Mouse (Mus musculus) heart, embryonic 16.5 days (tissue): Measurements from ENCODE around the gene Zkscan2. TPM values are rescaled to one million over a fixed set of nuclear protein-coding genes. Genes with fewer than 3 reads are reported as not detected.

Source experiments
- ATAC-seq: fragments of 200-750 bp; cut with Nextera tagmentation; replicated peaks from 2 replicates; pipeline ENCODE4 v1.8.0; 2017; ENCODE audit warnings: moderate number of reproducible peaks; ENCODE audit not compliant: insufficient read depth, low FRiP score; ENCODE audit errors: extremely low read depth
- H3K27ac ChIP-seq: fragments of 300-500 bp; sonication (generic); 2 replicates; pipeline ENCODE4 v1.5.1; 2014; ENCODE audit warnings: mild to moderate bottlenecking, low read length, control low read depth, moderate library complexity
- H3K27me3 ChIP-seq: fragments of 300-500 bp; sonication (generic); 2 replicates; pipeline ENCODE4 v1.6.1; 2014; ENCODE audit warnings: low read length, mixed read lengths; ENCODE audit not compliant: control insufficient read depth, insufficient read depth
- H3K36me3 ChIP-seq: fragments of 300-500 bp; sonication (generic); 2 replicates; pipeline ENCODE4 v1.6.1; 2014; ENCODE audit not compliant: control insufficient read depth, insufficient read depth
- H3K4me1 ChIP-seq: fragments of 300-500 bp; sonication (generic); 2 replicates; pipeline ENCODE4 v1.6.1; 2014; ENCODE audit warnings: low read length, mixed read lengths; ENCODE audit not compliant: control insufficient read depth, insufficient read depth
- H3K4me2 ChIP-seq: fragments of 300-500 bp; sonication (generic); 2 replicates; pipeline ENCODE4 v1.6.1; 2014; ENCODE audit warnings: low read depth, mild to moderate bottlenecking, control low read depth, low read length
- H3K4me3 ChIP-seq: fragments of 300-500 bp; sonication (generic); 2 replicates; pipeline ENCODE4 v1.5.1; 2014; ENCODE audit warnings: mild to moderate bottlenecking, control low read depth, low read length
- H3K9ac ChIP-seq: fragments of 300-500 bp; sonication (generic); 2 replicates; pipeline ENCODE4 v1.6.1; 2014; ENCODE audit warnings: low read length, control low read depth
- H3K9me3 ChIP-seq: fragments of 300-500 bp; sonication (generic); replicated peaks from 2 replicates; pipeline ENCODE4 v1.6.1; 2016; ENCODE audit warnings: low read length; ENCODE audit not compliant: control insufficient read depth
- WGBS: fragments of 180-500 bp; shearing (Covaris S2); extraction: QIAGEN DNeasy Blood & Tissue Kit; methylation state at CpG from one replicate; pipeline ENCODE4 v1.1.7; 2014; 5-methylcytosine and 5-hydroxymethylcytosine counted together
- polyA plus RNA-seq: library from polyadenylated mRNA; unstranded; fragments of >200 nt; fragmentation: Nextera tagmentation; extraction: Ambion mirVana; gene quantifications from 2 replicates; pipeline ENCODE4 v1.2.1, GENCODE M21; 2015

Gene Zkscan2
- polyA plus RNA-seq, 1 experiment from 2014 or later, result 0.72 TPM

DNA sequence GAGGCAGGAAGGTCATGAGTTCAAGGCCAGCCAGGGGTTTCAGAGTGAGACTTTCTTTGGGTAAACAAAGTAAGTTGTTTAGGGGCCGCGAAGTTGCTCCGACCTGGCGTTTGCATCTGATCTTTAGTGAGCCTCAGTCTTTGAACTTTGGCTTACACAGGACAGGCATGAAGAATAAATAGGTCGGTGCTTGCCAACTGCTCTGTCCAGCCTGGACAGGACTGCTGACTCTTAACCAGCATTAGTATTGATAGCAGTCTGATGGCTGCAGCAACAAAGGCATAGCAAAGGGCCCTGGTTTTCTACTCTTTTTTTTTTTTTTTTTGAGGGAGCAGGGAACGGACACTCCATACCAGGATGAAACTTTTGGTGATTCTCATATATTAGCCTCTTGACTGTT, 47.7 kb downstream of the Zkscan2 start:
- Histone ChIP-seq H3K27me3 (no peaks in the 10 kb centered on the region), H3K4me2 (no peak overlapping the region), H3K9ac (no peak overlapping the region), H3K27ac (no peak overlapping the region), H3K4me1 (no peaks in the 10 kb centered on the region), H3K4me3 (no peak overlapping the region), H3K9me3 (no peaks in the 10 kb centered on the region), H3K36me3 (no peaks in the 10 kb centered on the region)
- ATAC-seq, result no peak
- 50% methylated on average over 6 of the region's 6 CpGs for WGBS

DNA sequence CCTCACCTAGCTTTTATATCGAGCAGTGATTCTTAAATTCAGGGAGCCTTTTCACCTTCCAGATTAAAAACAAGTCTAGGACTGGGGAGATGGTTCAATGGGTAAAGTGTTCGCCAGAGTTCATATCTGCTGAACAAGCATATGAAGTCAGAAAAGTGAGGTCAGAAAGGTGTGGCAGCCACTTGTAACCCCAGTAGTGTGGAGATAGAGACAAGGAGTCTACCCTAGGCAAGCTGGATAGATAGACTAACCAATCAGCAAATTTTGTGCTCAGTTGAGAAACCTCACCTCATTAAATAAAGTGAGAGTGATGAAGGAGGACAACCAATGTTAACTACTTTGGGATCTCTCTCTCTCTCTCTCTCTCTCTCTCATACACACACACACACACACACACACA, 49.7 kb downstream of the Zkscan2 start:
- H3K27ac ChIP-seq, result no peak overlapping the region
- WGBS, result 84% methylated on average over 2 of the region's 2 CpGs
- no peak overlapping the region for H3K9ac ChIP-seq
- H3K4me1 ChIP-seq, result no peaks in the 10 kb centered on the region
- ATAC-seq, result no peak
- no peak overlapping the region for H3K4me3 ChIP-seq
- no peaks in the 10 kb centered on the region for H3K27me3 ChIP-seq
- no peaks in the 10 kb centered on the region for H3K9me3 ChIP-seq
- H3K36me3 ChIP-seq, result no peaks in the 10 kb centered on the region
- no peak overlapping the region for H3K4me2 ChIP-seq

DNA sequence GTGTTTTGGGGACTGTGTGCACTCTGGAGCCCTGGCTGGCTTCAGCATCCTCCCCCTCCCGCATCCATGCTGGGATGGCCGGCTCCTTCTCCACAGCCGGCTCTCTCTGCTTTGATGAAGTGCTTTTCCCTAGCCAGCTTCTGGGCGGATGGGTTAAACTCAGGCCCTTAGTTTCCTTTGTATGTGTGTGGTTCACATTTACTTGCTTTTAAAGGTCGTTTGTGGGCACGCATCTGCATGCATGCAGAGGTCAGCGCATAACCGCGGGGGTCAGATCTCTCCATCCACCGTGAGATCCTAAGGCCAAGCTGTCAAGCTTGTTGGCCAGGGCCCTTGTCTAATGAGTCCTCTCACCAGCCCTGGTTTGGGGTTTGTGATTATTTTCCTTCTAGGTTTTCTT, 50.6 kb downstream of the Zkscan2 start:
- no peaks in the 10 kb centered on the region for H3K9me3 ChIP-seq
- no peak overlapping the region for H3K9ac ChIP-seq
- no peak overlapping the region for H3K4me3 ChIP-seq
- H3K27me3 ChIP-seq, result no peaks in the 10 kb centered on the region
- no peaks in the 10 kb centered on the region for H3K4me1 ChIP-seq
- no peak for ATAC-seq
- no peak overlapping the region for H3K27ac ChIP-seq
- H3K4me2 ChIP-seq, result no peak overlapping the region
- no peaks in the 10 kb centered on the region for H3K36me3 ChIP-seq
- WGBS, result 73% methylated on average over 10 of the region's 10 CpGs

DNA sequence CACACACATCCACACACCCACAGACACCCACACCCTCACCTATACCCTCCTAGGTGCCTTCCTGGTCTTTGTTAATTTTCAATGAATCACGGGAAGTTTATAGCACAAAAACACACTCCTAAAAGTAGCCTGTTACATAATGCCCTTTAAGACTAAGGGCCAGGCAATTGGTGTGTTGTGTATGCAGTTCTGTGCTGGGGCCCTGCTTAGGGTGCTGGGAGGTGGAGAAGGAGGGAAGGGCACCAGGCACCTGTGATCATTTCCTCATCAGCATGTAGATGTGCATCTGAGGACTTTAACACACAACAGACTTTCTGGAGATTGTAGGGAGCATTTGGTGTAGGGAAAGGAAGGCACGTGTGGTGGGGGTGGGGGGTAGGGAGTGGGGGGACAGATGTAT, 51.5 kb downstream of the Zkscan2 start:
- WGBS, result 87% methylated on average over 2 of the region's 2 CpGs
- H3K9ac ChIP-seq, result no peak overlapping the region
- H3K9me3 ChIP-seq, result no peaks in the 10 kb centered on the region
- no peaks in the 10 kb centered on the region for H3K4me1 ChIP-seq
- H3K27me3 ChIP-seq, result no peaks in the 10 kb centered on the region
- H3K4me2 ChIP-seq, result no peak overlapping the region
- H3K27ac ChIP-seq, result no peak overlapping the region
- H3K4me3 ChIP-seq, result no peak overlapping the region
- ATAC-seq, result no peak
- H3K36me3 ChIP-seq, result no peaks in the 10 kb centered on the region

DNA sequence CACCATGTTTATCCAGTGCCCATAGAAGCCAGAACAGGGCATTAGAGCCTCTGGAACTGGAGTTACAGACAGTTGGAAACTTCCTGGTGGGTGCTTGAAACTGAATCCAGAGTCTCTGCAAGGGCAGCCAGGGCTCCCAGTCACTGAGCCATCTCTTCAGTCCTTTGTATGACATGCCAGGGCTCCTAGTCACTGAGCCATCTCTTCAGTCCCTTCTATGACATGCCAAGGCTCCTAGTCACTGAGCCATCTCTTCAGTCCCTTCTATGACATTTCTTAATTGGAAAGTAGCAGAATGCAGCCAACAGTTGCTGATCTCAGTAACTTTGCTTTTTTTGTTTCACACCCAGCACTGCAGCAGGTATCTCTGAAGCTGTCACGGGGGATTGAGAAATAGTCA, 58.2 kb downstream of the Zkscan2 start:
- H3K36me3 ChIP-seq, result no peaks in the 10 kb centered on the region
- H3K9ac ChIP-seq, result no peak overlapping the region
- H3K27me3 ChIP-seq, result no peaks in the 10 kb centered on the region
- no peak overlapping the region for H3K4me2 ChIP-seq
- no peak overlapping the region for H3K27ac ChIP-seq
- ATAC-seq, result no peak
- peaks cover 2% of the 10 kb centered on the region; the same call in 1 of the 2 replicates for H3K9me3 ChIP-seq
- H3K4me1 ChIP-seq, result no peaks in the 10 kb centered on the region
- 53% methylated on average over 1 of the region's 1 CpGs for WGBS
- no peak overlapping the region for H3K4me3 ChIP-seq

DNA sequence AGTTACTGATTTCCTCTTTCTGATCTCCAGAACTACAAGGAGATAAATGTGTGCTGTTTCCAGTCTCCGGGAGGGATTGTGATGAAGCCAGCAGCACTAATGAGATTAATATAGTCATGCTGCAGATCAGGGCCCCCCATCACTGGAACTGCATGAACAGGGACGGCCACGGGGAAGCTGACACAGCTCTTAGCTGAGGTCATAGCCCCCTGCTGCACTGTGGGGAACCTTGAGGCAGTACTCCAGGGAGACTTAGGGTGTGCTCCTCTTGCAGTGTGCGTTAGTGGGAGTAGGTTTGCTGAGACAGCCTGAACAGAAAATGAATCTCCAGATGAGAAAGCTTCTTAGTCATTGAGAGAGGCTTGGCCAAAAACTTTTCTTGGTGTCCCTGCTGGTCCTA, 69.0 kb downstream of the Zkscan2 start:
- no peak for ATAC-seq
- no peak overlapping the region for H3K9ac ChIP-seq

DNA sequence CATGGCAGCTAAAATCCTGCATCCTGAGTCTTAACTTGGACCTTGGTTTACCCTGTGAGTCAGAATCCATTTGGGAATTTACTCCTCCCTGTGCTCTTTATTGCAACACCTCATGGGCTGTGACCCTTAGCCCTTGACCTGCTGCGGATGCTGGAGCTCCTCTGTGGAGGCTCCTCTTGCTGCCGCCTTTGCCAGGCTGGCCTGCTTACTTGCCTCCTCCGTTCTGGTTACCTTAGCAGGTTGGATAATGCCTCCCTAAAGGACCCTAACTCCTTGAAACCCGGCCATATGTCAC, 69.9 kb downstream of the Zkscan2 start:
- H3K9me3 ChIP-seq, result no peaks in the 10 kb centered on the region
- peaks cover 4% of the 10 kb centered on the region; the same call in 1 of the 2 replicates for H3K36me3 ChIP-seq
- ATAC-seq, result no peak
- no peaks in the 10 kb centered on the region for H3K27me3 ChIP-seq
- H3K4me1 ChIP-seq, result 0 out of 2 replicates have a peak, but pooled peaks cover 4% of the 10 kb centered on the region
- WGBS, result 75% methylated on average over 4 of the region's 4 CpGs
- H3K27ac ChIP-seq, result no peak overlapping the region
- no peak overlapping the region for H3K4me3 ChIP-seq
- no peak overlapping the region for H3K4me2 ChIP-seq
- H3K9ac ChIP-seq, result no peak overlapping the region

More for the DNA sequence above, 69.0 kb downstream of the Zkscan2 start:
- Histone ChIP-seq H3K4me3 (no peak overlapping the region), H3K27ac (no peak overlapping the region), H3K27me3 (no peaks in the 10 kb centered on the region), H3K4me1 (no peaks in the 10 kb centered on the region), H3K9me3 (no peaks in the 10 kb centered on the region), H3K36me3 (peaks cover 4% of the 10 kb centered on the region; the same call in 1 of the 2 replicates), H3K4me2 (no peak overlapping the region)
- WGBS, result 68% methylated on average over 4 of the region's 4 CpGs

DNA sequence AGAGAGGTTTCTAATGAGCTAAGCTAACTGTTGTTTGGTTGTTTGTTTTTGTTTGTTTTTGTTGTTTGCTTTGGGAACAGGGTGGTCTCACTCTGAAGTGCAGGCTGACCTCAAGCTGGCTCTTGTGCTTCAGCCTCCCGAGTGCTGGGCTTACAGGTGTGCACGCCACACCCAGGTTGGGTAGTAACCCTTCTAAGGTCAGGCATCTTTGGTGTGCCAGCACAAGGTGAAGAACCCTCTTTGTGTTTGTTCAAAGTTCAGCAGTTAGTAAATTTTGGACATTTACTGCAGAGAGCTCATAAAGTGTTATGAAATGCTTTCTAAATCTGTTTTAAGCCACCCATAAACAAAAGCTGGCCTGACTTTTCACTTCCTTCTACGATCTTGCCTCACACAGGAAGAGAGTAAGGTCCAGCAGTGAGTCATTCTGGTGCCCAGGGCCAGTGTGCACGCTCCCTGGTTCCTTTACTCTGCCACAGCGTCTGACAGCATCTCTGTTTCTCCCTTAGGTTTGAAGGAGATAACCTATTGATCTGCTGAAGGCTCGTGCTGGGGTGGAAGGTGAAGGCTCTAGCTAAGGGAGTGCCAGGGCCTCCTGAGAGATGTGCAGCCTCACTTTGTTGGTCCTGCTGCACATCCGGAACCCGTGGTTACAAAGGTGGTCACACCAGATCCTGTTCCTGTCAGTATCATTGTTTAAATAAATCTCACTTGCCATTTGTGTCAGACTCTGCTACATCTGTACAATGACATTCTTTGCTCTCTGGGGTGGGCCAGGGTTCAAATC, 70.4 kb downstream of the Zkscan2 start:
- H3K4me2 ChIP-seq, result no peak overlapping the region
- H3K27ac ChIP-seq, result no peak overlapping the region
- 0 out of 2 replicates have a peak, but pooled peaks cover 4% of the 10 kb centered on the region for H3K4me1 ChIP-seq
- no peaks in the 10 kb centered on the region for H3K27me3 ChIP-seq
- no peak for ATAC-seq
- peaks cover 4% of the 10 kb centered on the region; the same call in 1 of the 2 replicates for H3K36me3 ChIP-seq
- H3K9me3 ChIP-seq, result no peaks in the 10 kb centered on the region
- H3K4me3 ChIP-seq, result no peak overlapping the region
- no peak overlapping the region for H3K9ac ChIP-seq
- 67% methylated on average over 8 of the region's 8 CpGs for WGBS
